Mouse (Mus musculus) midbrain, embryonic 14.5 days (tissue): ENCODE measurements around the gene Gm13030. TPM values are rescaled to one million over a fixed set of nuclear protein-coding genes. Genes with fewer than 3 reads are reported as not detected.
"Not testable (repeated sequence)": the region's sequence is repeated elsewhere in the genome, so short reads cannot be mapped to it uniquely, and the experiment has no call there.

Source experiments
- ATAC-seq: fragments of 200-750 bp; cut with Nextera tagmentation; 2 replicates; pipeline ENCODE4 v1.8.0; 2017; ENCODE audit warnings: moderate number of reproducible peaks, moderate library complexity; ENCODE audit not compliant: low FRiP score, low TSS enrichment
- DNase-seq: peaks from one replicate; pipeline ENCODE4 v3.0.0-alpha.2; 2015
- H3K27ac ChIP-seq: fragments of 300-500 bp; sonication (generic); replicated peaks from 2 replicates; pipeline ENCODE4 v1.5.1; 2014; ENCODE audit warnings: mild to moderate bottlenecking, low read depth, low read length, moderate library complexity
- H3K27me3 ChIP-seq: fragments of 300-500 bp; sonication (generic); 2 replicates; pipeline ENCODE4 v1.6.1; 2014; ENCODE audit warnings: low read length, control low read depth, mixed read lengths; ENCODE audit not compliant: control insufficient read depth, insufficient read depth
- H3K36me3 ChIP-seq: fragments of 300-500 bp; sonication (generic); 2 replicates; pipeline ENCODE4 v1.6.1; 2014; ENCODE audit warnings: low read length, control low read depth; ENCODE audit not compliant: control insufficient read depth, insufficient read depth
- H3K4me1 ChIP-seq: fragments of 300-500 bp; sonication (generic); 2 replicates; pipeline ENCODE4 v1.6.1; 2014; ENCODE audit warnings: mild to moderate bottlenecking, antibody characterized with exemption, low read length, control low read depth; ENCODE audit not compliant: control insufficient read depth, insufficient read depth
- H3K4me2 ChIP-seq: fragments of 300-500 bp; sonication (generic); 2 replicates; pipeline ENCODE4 v1.6.1; 2014; ENCODE audit warnings: mild to moderate bottlenecking, low read length, moderate library complexity
- H3K4me3 ChIP-seq: fragments of 300-500 bp; sonication (generic); replicated peaks from 2 replicates; pipeline ENCODE4 v1.5.1; 2014; ENCODE audit warnings: low read depth, low read length
- H3K9ac ChIP-seq: fragments of 300-500 bp; sonication (generic); replicated peaks from 2 replicates; pipeline ENCODE4 v1.6.1; 2014; ENCODE audit warnings: mild to moderate bottlenecking, low read length, moderate library complexity
- H3K9me3 ChIP-seq: fragments of 300-500 bp; sonication (generic); 2 replicates; pipeline ENCODE4 v1.6.1; 2016; ENCODE audit warnings: low read length, control low read depth, mixed read lengths; ENCODE audit not compliant: control insufficient read depth
- WGBS: fragments of 180-500 bp; shearing (Covaris S2); extraction: QIAGEN DNeasy Blood & Tissue Kit; methylation state at CpG from one replicate; pipeline ENCODE4 v1.1.7; 2014; 5-methylcytosine and 5-hydroxymethylcytosine counted together
- polyA plus RNA-seq: library from polyadenylated mRNA; unstranded; fragments of >200 nt; fragmentation: Nextera tagmentation; extraction: Ambion mirVana; gene quantifications from 2 replicates; pipeline ENCODE4 v1.2.1, GENCODE M21; 2014

The Gm13030 gene
- polyA plus RNA-seq, 1 experiment from 2014 or later = not detected

DNA sequence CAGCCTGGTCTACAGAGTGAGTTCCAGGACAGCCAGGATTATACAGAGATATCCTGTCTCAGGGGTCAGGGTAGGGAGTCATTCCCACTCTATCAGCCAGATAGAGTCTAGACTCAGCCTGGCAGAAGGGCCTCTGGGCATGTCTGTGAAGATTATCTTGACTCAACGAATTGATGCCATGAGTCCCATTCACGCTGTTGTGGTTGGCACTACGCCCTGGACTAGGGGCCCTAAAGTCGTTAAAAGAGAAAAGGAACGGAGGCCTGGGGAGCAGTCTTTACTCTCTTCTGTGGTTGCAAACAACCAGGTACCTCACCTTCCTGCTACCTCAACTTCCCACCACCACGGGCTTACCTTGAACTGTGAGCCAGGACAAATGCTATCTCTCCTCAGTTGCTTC lies 34.0 kb downstream of the Gm13030 start:
- H3K9ac ChIP-seq = no peak overlapping the region
- H3K4me3 ChIP-seq = no peak overlapping the region
- DNase-seq = no peak
- 84% methylated on average over 6 of the region's 6 CpGs for WGBS
- no peaks in the 10 kb centered on the region for H3K9me3 ChIP-seq
- H3K4me1 ChIP-seq = no peaks in the 10 kb centered on the region
- H3K27ac ChIP-seq = no peak overlapping the region
- ATAC-seq = no peak
- H3K36me3 ChIP-seq = no peaks in the 10 kb centered on the region
- H3K4me2 ChIP-seq = no peak overlapping the region
- no peaks in the 10 kb centered on the region for H3K27me3 ChIP-seq

DNA sequence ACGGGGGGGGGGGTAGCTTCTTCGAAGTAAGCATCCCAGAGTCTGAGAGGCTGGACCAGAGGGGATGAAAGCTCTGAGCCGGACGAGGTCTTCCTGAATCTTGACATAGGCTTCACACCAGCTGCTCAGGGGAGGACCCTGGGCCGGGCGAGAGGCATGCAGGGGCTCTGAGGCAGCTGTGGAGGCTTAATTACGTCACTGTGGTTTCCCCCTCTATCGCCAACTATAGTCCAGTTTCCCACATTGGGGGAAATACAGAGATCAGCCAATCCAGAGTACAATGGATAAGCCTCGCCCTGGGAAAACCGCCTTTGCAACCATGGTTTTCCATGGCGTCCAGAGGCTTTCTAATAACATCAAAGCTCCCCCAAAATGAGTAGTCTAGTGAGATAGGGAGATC lies 46.6 kb downstream of the Gm13030 start:
- no peaks in the 10 kb centered on the region for H3K4me1 ChIP-seq
- no peak overlapping the region for H3K4me3 ChIP-seq
- H3K9ac ChIP-seq = no peak overlapping the region
- H3K36me3 ChIP-seq = no peaks in the 10 kb centered on the region
- H3K27ac ChIP-seq = no peak overlapping the region
- H3K9me3 ChIP-seq = no peaks in the 10 kb centered on the region
- no peak overlapping the region for H3K4me2 ChIP-seq
- DNase-seq (no peak), ATAC-seq (no peak)
- WGBS = 47% methylated on average over 11 of the region's 11 CpGs
- H3K27me3 ChIP-seq = no peaks in the 10 kb centered on the region

DNA sequence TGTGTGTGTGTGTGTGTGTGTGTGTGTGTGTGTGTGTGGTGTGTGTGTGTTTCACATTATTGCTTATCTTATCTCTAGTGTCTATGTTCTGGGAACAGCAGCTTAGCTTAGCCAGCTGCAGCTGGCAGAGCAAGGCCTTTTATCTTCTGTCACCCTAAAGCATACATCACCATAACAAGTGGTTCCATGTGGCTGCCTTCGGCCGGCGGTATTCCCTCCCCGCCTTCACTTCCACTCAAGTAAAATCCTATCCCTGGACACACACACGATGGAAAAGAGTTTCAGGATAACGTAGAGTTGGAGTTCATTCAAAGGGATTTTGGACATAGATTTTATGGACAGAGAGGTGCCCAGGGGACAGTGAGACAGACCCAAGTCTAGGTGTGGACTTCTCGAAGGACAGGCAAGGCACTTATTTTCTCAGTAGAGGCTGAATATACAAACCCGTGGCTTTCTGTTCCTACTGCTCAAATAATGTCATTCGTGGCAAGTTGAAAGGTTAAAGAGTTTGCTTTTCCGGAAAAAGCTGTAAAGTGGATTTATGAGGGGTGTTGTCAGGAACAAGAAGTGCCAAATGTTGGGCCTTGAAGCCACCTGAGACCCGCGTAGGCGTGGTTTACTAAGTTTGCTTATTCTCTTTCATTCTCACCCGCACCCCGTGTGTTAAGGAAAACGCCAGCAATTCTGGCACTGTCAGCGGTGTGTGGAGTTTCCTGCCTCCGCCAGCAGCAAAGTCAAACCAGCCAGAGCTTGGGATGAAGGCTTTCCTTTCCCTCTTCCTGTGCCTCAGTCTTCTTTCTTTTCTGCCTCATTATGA lies 47.8 kb downstream of the Gm13030 start:
- no peak overlapping the region for H3K9ac ChIP-seq

DNA sequence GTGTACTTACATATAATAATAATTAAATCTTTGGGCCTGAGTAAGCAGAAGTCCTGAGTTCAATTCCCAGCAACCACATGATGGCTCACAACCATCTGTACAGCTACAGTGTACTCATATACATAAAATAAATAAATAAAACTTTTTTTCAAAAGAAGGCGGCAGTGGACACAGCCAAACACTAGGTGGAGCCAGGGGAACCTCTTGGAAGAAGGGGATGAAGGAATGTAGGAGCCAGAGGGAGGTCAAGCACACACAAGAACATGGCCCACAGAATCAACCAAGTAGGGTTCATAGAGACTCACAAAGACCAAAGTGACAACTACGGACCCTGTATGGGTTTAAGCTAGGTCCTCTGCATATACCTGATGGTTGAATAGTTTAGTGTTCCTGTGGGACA lies 49.1 kb downstream of the Gm13030 start:
- H3K27ac ChIP-seq = no peak overlapping the region
- no peaks in the 10 kb centered on the region for H3K9me3 ChIP-seq
- 91% methylated on average over 2 of the region's 2 CpGs for WGBS
- H3K4me3 ChIP-seq = no peak overlapping the region
- H3K36me3 ChIP-seq = no peaks in the 10 kb centered on the region
- no peaks in the 10 kb centered on the region for H3K27me3 ChIP-seq
- DNase-seq (no peak), ATAC-seq (no peak)
- no peak overlapping the region for H3K4me2 ChIP-seq
- H3K4me1 ChIP-seq = no peaks in the 10 kb centered on the region
- H3K9ac ChIP-seq = no peak overlapping the region

More for the DNA sequence above, 47.8 kb downstream of the Gm13030 start:
- H3K4me2 ChIP-seq = no peak overlapping the region
- no peaks in the 10 kb centered on the region for H3K36me3 ChIP-seq
- WGBS = 61% methylated on average over 18 of the region's 18 CpGs
- no peaks in the 10 kb centered on the region for H3K9me3 ChIP-seq
- H3K27me3 ChIP-seq = no peaks in the 10 kb centered on the region
- no peaks in the 10 kb centered on the region for H3K4me1 ChIP-seq
- DNase-seq = no peak
- no peak overlapping the region for H3K4me3 ChIP-seq
- ATAC-seq = no peak
- H3K27ac ChIP-seq = no peak overlapping the region

DNA sequence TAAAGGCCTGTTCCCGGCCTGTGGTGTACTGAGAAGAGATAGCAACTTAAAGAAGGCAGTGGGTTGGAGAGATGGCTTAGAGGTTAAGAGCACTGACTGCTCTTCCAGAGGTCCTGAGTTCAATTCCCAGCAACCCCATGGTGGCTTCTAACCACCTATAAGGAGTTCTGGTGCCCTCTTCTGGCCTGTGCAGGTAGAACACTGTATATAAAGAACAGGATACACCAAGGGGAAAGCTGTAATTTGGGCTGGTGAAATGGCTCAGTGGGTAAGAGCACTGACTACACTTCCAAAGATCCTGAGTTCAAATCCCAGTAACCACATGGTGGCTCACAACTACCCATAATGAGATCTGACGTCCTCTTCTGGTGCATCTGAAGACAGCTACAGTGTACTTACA lies 49.6 kb downstream of the Gm13030 start:
- H3K4me3 ChIP-seq, ATAC-seq, H3K4me1 ChIP-seq, DNase-seq, H3K9me3 ChIP-seq, H3K27me3 ChIP-seq, H3K4me2 ChIP-seq, H3K9ac ChIP-seq, H3K36me3 ChIP-seq, H3K27ac ChIP-seq: not testable (repeated sequence)
- WGBS = 81% methylated on average over 2 of the region's 2 CpGs

DNA sequence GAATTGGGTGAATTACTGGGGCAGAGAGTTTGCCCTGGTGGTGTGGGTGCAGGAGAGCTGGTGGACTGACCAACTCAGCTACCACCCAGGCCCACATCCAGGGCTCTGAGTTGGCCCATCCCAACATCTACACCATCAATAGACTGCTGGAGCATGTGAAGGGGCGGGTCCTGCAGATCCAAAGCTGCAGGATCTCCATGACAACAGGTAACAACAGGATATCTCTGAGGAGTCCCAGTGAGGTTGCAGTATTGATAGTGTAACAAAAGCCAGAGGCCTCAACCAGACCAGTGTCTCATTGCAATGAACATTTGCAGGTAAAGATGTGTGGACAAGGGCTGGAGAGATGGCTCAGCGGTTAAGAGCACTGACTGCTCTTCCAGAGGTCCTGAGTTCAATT lies 52.7 kb downstream of the Gm13030 start:
- no peaks in the 10 kb centered on the region for H3K27me3 ChIP-seq
- no peak for ATAC-seq
- no peaks in the 10 kb centered on the region for H3K36me3 ChIP-seq
- no peak overlapping the region for H3K27ac ChIP-seq
- no peaks in the 10 kb centered on the region for H3K4me1 ChIP-seq
- DNase-seq = no peak
- no peak overlapping the region for H3K4me3 ChIP-seq
- WGBS = 76% methylated on average over 2 of the region's 2 CpGs
- H3K9me3 ChIP-seq = no peaks in the 10 kb centered on the region
- H3K9ac ChIP-seq = no peak overlapping the region
- H3K4me2 ChIP-seq = no peak overlapping the region

Other genes with a start within 250 kb of the Gm13030 start
- 1.2 and 1.6 TPM in 2 replicates for gene Vwa5b1, start 238.1 kb downstream of the Gm13030 start, polyA plus RNA-seq
- gene Pla2g2c, start 149.2 kb downstream of the Gm13030 start, polyA plus RNA-seq = 0.83 and 0.94 TPM in 2 replicates
- 3.0 and 3.9 TPM in 2 replicates for gene Ubxn10, start 136.8 kb downstream of the Gm13030 start, polyA plus RNA-seq
- 0.13 TPM in 1 of 2 replicates, not detected in the other for gene Pla2g2f, start 116.3 kb downstream of the Gm13030 start, polyA plus RNA-seq
- 0.43 TPM in 1 of 2 replicates, not detected in the other for gene Pla2g2d, start 98.2 kb downstream of the Gm13030 start, polyA plus RNA-seq
- gene Pla2g5, start 10.5 kb downstream of the Gm13030 start, polyA plus RNA-seq = 0.23 and 0.87 TPM in 2 replicates
- not detected in 2 replicates for gene Pla2g2e, start 4.0 kb upstream of the Gm13030 start, polyA plus RNA-seq
- gene Otud3, start 40.0 kb upstream of the Gm13030 start, polyA plus RNA-seq = 1.7 and 2.8 TPM in 2 replicates
- gene Rnf186, start 93.1 kb upstream of the Gm13030 start, polyA plus RNA-seq = not detected in 2 replicates
- gene Tmco4, start 98.9 kb upstream of the Gm13030 start, polyA plus RNA-seq = 0.38 and 0.61 TPM in 2 replicates
- gene Htr6, start 201.6 kb upstream of the Gm13030 start, polyA plus RNA-seq = 0.32 and 0.57 TPM in 2 replicates
- 12.8 and 27.5 TPM in 2 replicates for gene Nbl1, start 219.0 kb upstream of the Gm13030 start, polyA plus RNA-seq